Mouse (Mus musculus): ENCODE measurements at regions not wholly inside any gene's neighbourhood (a gene's known extent, or its start where the extent isn't known, plus 50 kb on each side); places are given as distances from the start of the nearest gene placed in this dataset.
"Not testable (repeated sequence)": the region's sequence is repeated elsewhere in the genome, so short reads cannot be mapped to it uniquely, and the experiment has no call there.

DNA sequence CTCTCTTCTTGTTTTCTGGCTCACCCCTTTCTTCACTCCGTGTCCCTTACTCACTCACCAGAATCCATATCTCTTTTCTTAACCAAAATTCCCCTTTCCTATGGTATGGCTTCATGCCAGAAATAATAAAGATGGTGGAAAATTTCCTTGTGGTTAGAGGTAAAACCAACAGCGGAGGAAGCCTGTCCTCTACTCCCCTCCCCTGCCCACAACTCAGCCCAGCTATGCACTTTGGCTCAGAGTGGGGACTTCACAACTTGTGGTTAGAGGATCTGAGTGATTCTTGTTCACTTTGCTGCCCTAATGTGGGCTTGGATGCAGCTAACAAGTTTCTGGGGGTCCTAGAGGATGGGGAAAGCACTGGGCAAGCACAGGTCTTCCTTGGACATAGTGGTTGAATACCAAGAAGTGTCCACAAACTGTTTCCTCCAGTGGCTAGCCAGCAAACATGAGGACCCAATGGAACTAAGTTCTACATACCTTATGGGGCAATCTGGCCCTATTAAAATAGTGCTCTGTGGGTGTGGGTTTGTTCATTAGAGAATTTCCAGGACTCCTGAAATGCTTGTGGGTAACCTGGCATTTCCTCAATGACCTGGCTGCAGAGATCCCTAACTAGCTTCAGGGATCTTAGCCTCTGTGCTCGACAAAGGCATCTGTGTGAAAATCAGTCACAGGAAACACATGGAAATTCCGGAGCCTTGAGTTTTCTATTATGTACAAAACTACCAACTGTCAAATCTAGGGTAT is 118.9 kb upstream of the Rasgrp1 start:
- no peak overlapping the region for H3K4me2 ChIP-seq (ENCODE audit: low read depth, low read length)
- no peak overlapping the region for H3K27ac ChIP-seq (ENCODE audit: low read length)
- H3K4me1 ChIP-seq (ENCODE audit: control insufficient read depth, insufficient read depth, low read length): no peaks in the 10 kb centered on the region
- H3K9ac ChIP-seq (ENCODE audit: low read length): no peak overlapping the region
- no peak for ATAC-seq (ENCODE audit: insufficient read depth, low FRiP score)
- 76% methylated on average over 4 of the region's 4 CpGs for WGBS
- no peak overlapping the region for H3K4me3 ChIP-seq (replicated peaks; ENCODE audit: low read length)
- no peaks in the 10 kb centered on the region for H3K27me3 ChIP-seq (ENCODE audit: control insufficient read depth, insufficient read depth, low read length)
- H3K9me3 ChIP-seq (replicated peaks; ENCODE audit: control insufficient read depth, low read length): no peaks in the 10 kb centered on the region
- H3K36me3 ChIP-seq (ENCODE audit: control insufficient read depth, insufficient read depth, low read length): no peaks in the 10 kb centered on the region

DNA sequence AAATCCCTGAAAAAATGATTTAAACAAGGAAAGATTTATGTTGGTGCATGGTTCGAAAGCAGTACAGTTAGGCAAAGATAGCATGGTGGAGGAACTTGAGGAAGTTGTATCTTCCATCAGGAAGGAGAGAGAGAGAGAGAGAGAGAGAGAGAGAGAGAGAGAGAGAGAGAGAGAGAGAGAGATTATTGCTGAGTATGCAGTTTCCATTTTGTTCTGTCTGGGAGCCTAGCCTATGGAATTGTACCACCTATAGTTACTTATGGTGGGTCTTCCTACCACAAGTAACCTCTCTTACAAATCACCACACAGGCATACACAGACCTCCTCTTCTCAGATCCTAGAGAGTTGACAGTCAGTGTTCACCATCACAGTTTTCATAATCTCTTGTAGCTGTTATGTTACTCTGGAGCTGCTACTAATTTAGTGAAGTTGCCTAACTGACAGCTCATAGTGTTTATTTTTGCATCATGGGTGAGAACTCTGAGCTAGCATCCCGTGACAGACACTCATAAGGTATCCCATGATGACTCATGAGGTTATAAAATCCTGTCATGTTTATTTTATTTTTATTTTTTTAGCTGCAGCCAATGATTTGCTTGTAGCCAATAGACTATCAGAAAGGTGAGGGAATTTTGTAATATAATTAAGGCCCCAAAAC is 132.2 kb upstream of the Rasgrp1 start:
- WGBS: 73% methylated on average over 2 of the region's 2 CpGs
- no peak overlapping the region for H3K27ac ChIP-seq (ENCODE audit: low read length)
- no peak overlapping the region for H3K4me2 ChIP-seq (ENCODE audit: low read depth, low read length)
- no peaks in the 10 kb centered on the region for H3K36me3 ChIP-seq (ENCODE audit: control insufficient read depth, insufficient read depth, low read length)
- no peaks in the 10 kb centered on the region for H3K9me3 ChIP-seq (replicated peaks; ENCODE audit: control insufficient read depth, low read length)
- H3K27me3 ChIP-seq (ENCODE audit: control insufficient read depth, insufficient read depth, low read length): no peaks in the 10 kb centered on the region
- no peak overlapping the region for H3K9ac ChIP-seq (ENCODE audit: low read length)
- no peaks in the 10 kb centered on the region for H3K4me1 ChIP-seq (ENCODE audit: control insufficient read depth, insufficient read depth, low read length)
- no peak for ATAC-seq (ENCODE audit: insufficient read depth, low FRiP score)
- no peak overlapping the region for H3K4me3 ChIP-seq (replicated peaks; ENCODE audit: low read length)

DNA sequence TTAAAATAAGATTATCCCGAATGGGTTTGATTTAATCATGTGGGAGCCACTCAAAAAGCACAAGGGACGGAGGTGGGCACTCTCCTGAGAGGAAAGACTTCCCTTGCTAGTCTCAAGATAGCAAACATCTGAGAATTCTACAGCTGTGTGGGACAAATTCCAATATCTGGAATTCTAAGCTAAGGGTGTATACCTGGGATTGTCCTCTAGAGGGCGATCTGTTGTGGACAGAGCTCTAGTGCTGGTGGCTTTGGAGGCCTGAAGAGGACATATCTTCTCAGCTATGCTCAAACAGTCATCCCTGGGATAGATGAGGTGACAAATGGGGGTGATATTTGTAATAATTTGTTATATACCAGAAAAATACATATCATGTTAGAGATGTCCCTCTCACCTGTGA is 132.8 kb upstream of the Rasgrp1 start:
- H3K4me1 ChIP-seq (ENCODE audit: control insufficient read depth, insufficient read depth, low read length): no peaks in the 10 kb centered on the region
- H3K27ac ChIP-seq (ENCODE audit: low read length): no peak overlapping the region
- no peaks in the 10 kb centered on the region for H3K9me3 ChIP-seq (replicated peaks; ENCODE audit: control insufficient read depth, low read length)
- no peak for ATAC-seq (ENCODE audit: insufficient read depth, low FRiP score)
- H3K4me2 ChIP-seq (ENCODE audit: low read depth, low read length): no peak overlapping the region
- no peaks in the 10 kb centered on the region for H3K27me3 ChIP-seq (ENCODE audit: control insufficient read depth, insufficient read depth, low read length)
- no peak overlapping the region for H3K4me3 ChIP-seq (replicated peaks; ENCODE audit: low read length)
- no peak overlapping the region for H3K9ac ChIP-seq (ENCODE audit: low read length)
- H3K36me3 ChIP-seq (ENCODE audit: control insufficient read depth, insufficient read depth, low read length): no peaks in the 10 kb centered on the region
- WGBS: 44% methylated on average over 3 of the region's 3 CpGs

DNA sequence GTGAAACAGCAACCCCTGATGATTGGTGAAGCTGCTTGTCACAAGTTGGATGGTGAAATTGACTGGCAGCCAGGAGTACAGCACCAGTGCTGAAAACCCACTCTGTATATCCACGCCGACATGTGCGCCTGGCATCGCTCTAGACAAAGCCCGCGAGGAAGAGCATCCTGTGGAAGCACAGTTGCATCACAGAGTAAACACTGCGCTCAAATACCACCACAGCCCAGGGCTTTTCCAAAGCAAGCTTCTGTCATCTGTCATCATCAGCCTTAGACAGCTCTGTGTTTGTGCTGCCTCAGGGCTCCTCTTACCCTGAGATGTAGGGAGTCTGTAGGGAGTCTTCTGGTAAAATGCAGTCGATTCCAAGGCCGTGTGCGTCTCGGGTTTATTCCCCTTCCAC is 134.7 kb upstream of the Rasgrp1 start:
- H3K4me1 ChIP-seq (ENCODE audit: control insufficient read depth, insufficient read depth, low read length); H3K27ac ChIP-seq (ENCODE audit: low read length); H3K9ac ChIP-seq (ENCODE audit: low read length); ATAC-seq (ENCODE audit: insufficient read depth, low FRiP score); H3K36me3 ChIP-seq (ENCODE audit: control insufficient read depth, insufficient read depth, low read length); H3K9me3 ChIP-seq (replicated peaks; ENCODE audit: control insufficient read depth, low read length); H3K4me2 ChIP-seq (ENCODE audit: low read depth, low read length); H3K27me3 ChIP-seq (ENCODE audit: control insufficient read depth, insufficient read depth, low read length); H3K4me3 ChIP-seq (replicated peaks; ENCODE audit: low read length): not testable (repeated sequence)
- WGBS: 67% methylated on average over 9 of the region's 11 CpGs

DNA sequence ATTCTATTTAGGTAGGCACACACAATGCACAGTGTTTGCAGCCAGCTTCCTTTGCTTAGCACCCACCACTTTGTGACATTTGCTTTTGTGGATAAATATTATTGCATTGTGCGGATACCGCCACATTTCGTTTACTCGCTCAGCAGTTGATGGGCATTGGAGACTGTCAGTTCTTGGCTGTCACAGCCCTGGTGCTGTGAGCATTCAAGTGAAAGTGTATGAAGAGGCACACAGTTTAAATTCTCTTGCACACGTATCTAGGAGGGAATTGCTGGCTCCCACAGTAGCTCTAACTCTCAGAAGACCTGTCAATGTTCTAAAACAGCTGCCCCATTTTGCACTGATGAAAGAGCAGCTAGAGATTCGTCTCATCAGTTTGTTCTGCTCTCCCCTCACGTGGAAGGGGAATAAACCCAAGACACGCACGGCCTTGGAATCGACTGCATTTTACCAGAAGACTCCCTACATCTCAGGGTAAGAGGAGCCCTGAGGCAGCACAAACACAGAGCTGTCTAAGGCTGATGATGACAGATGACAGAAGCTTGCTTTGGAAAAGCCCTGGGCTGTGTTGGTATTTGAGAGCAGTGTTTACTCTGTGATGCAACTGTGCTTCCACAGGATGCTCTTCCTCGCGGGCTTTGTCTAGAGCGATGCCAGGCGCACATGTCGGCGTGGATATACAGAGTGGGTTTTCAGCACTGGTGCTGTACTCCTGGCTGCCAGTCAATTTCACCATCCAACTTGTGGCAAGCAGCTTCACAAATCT is 136.6 kb upstream of the Rasgrp1 start:
- not testable (repeated sequence) for ATAC-seq (ENCODE audit: insufficient read depth, low FRiP score); H3K36me3 ChIP-seq (ENCODE audit: control insufficient read depth, insufficient read depth, low read length); H3K9ac ChIP-seq (ENCODE audit: low read length); H3K27ac ChIP-seq (ENCODE audit: low read length); H3K4me1 ChIP-seq (ENCODE audit: control insufficient read depth, insufficient read depth, low read length); H3K4me2 ChIP-seq (ENCODE audit: low read depth, low read length); H3K27me3 ChIP-seq (ENCODE audit: control insufficient read depth, insufficient read depth, low read length); H3K4me3 ChIP-seq (replicated peaks; ENCODE audit: low read length); H3K9me3 ChIP-seq (replicated peaks; ENCODE audit: control insufficient read depth, low read length)
- 45% methylated on average over 12 of the region's 16 CpGs for WGBS

DNA sequence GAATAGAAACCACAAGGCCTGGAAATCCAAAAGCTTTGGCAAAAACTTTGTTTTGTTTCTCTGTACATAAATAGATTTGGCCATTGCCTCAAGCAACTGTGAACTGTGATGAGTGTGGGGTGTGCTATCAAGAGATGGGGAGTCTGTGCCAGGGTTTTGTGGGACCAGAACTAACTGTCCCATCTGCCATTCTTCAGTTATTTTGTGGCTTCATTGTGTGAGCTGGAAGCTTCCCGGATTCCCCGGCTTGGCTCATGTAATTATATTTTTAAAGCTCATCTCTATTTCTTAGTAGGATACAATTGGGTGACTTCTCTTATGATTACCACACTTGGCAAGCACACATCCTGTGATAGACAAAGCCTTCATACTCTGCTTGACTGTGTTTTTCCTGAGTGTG is 143.6 kb upstream of the Rasgrp1 start:
- H3K9ac ChIP-seq (ENCODE audit: low read length): no peak overlapping the region
- no peaks in the 10 kb centered on the region for H3K27me3 ChIP-seq (ENCODE audit: control insufficient read depth, insufficient read depth, low read length)
- no peak for ATAC-seq (ENCODE audit: insufficient read depth, low FRiP score)
- H3K27ac ChIP-seq (ENCODE audit: low read length): no peak overlapping the region
- H3K36me3 ChIP-seq (ENCODE audit: control insufficient read depth, insufficient read depth, low read length): no peaks in the 10 kb centered on the region
- H3K4me2 ChIP-seq (ENCODE audit: low read depth, low read length): no peak overlapping the region
- no peaks in the 10 kb centered on the region for H3K4me1 ChIP-seq (ENCODE audit: control insufficient read depth, insufficient read depth, low read length)
- 95% methylated on average over 2 of the region's 2 CpGs for WGBS
- H3K9me3 ChIP-seq (replicated peaks; ENCODE audit: control insufficient read depth, low read length): no peaks in the 10 kb centered on the region
- no peak overlapping the region for H3K4me3 ChIP-seq (replicated peaks; ENCODE audit: low read length)

DNA sequence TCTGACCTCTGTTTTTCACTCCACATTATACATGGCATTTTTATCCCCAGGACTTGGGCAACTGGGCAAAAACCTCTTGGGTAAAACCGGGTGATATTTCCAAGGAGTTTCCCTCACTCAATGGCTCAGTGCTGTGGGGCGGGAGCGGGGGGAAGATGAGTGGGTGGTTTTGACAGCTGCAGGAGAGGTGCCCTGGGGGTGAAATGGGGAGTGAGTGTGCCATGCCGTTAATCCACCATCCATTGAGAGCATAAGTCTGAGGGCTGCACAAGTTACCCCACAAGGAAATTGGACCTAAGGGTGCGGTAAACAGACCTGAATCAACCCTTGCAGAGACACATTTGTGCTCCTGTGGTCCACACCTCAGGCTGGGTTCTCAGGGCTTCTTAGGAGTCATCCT is 155.8 kb upstream of the Rasgrp1 start:
- H3K9ac ChIP-seq (ENCODE audit: low read length): no peak overlapping the region
- WGBS: 88% methylated on average over 5 of the region's 5 CpGs
- H3K9me3 ChIP-seq (replicated peaks; ENCODE audit: control insufficient read depth, low read length): no peaks in the 10 kb centered on the region
- no peak overlapping the region for H3K4me3 ChIP-seq (replicated peaks; ENCODE audit: low read length)
- no peaks in the 10 kb centered on the region for H3K4me1 ChIP-seq (ENCODE audit: control insufficient read depth, insufficient read depth, low read length)
- H3K27me3 ChIP-seq (ENCODE audit: control insufficient read depth, insufficient read depth, low read length): no peaks in the 10 kb centered on the region
- no peak overlapping the region for H3K27ac ChIP-seq (ENCODE audit: low read length)
- H3K36me3 ChIP-seq (ENCODE audit: control insufficient read depth, insufficient read depth, low read length): no peaks in the 10 kb centered on the region
- no peak overlapping the region for H3K4me2 ChIP-seq (ENCODE audit: low read depth, low read length)
- ATAC-seq (ENCODE audit: insufficient read depth, low FRiP score): no peak

DNA sequence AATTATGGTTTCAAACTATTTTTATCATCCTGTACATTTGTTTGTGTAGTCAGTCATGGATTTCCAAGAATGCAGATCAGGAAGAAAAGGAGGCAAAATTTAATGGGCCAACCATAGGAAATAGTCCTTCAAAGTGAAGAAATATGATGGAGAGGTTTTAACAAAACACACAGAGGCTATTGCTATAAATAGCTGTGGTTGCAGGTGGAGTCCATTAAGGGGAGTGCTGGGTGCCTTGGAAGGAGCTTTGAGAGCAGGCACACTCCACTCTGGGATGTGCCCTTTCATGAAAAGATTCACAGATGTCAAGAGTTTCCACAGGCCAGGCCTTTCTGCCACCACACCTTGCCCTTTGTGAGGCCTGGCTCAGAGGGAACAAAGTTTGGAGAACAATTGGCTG is 159.8 kb upstream of the Rasgrp1 start:
- no peak overlapping the region for H3K4me2 ChIP-seq (ENCODE audit: low read depth, low read length)
- no peak overlapping the region for H3K9ac ChIP-seq (ENCODE audit: low read length)
- H3K36me3 ChIP-seq (ENCODE audit: control insufficient read depth, insufficient read depth, low read length): no peaks in the 10 kb centered on the region
- no peaks in the 10 kb centered on the region for H3K9me3 ChIP-seq (replicated peaks; ENCODE audit: control insufficient read depth, low read length)
- H3K4me1 ChIP-seq (ENCODE audit: control insufficient read depth, insufficient read depth, low read length): no peaks in the 10 kb centered on the region
- H3K27me3 ChIP-seq (ENCODE audit: control insufficient read depth, insufficient read depth, low read length): no peaks in the 10 kb centered on the region
- no peak for ATAC-seq (ENCODE audit: insufficient read depth, low FRiP score)
- no peak overlapping the region for H3K4me3 ChIP-seq (replicated peaks; ENCODE audit: low read length)
- H3K27ac ChIP-seq (ENCODE audit: low read length): no peak overlapping the region

DNA sequence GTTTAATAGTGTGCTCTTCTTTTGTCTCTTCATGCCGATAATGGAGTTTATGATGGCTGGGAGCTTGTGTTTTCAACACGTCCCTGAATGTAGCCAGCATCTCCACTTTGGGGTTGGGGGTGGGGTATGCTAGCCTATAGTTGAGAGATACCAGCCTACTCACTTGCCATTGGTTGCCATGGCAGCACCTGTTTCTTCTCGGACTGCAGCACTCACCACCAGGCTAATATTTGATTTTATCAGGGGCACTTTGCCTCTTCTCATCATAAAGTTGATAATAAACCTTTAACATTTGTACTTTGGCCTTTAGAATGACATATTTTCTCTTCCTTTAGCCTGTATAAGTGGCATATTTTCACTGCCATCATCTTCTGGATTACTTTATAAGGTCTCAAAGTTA is 168.9 kb upstream of the Rasgrp1 start:
- H3K27ac ChIP-seq (ENCODE audit: low read length): no peak overlapping the region
- WGBS: 61% methylated on average over 3 of the region's 3 CpGs
- H3K36me3 ChIP-seq (ENCODE audit: control insufficient read depth, insufficient read depth, low read length): no peaks in the 10 kb centered on the region
- H3K9me3 ChIP-seq (replicated peaks; ENCODE audit: control insufficient read depth, low read length): no peaks in the 10 kb centered on the region
- ATAC-seq (ENCODE audit: insufficient read depth, low FRiP score): no peak
- H3K4me3 ChIP-seq (replicated peaks; ENCODE audit: low read length): no peak overlapping the region
- no peak overlapping the region for H3K9ac ChIP-seq (ENCODE audit: low read length)
- no peaks in the 10 kb centered on the region for H3K27me3 ChIP-seq (ENCODE audit: control insufficient read depth, insufficient read depth, low read length)
- no peak overlapping the region for H3K4me2 ChIP-seq (ENCODE audit: low read depth, low read length)
- H3K4me1 ChIP-seq (ENCODE audit: control insufficient read depth, insufficient read depth, low read length): no peaks in the 10 kb centered on the region
